Mouse (Mus musculus) neural tube, embryonic 10.5 days (tissue): ENCODE measurements around the gene Ccr4.
"Not testable (repeated sequence)": the region's sequence is repeated elsewhere in the genome, so short reads cannot be mapped to it uniquely, and the experiment has no call there.

Experiments used
- DNase-seq: peaks from one replicate; pipeline ENCODE4 v3.0.0-alpha.2; 2017; ENCODE audit warnings: low spot score; ENCODE audit errors: extremely low spot score

The Ccr4 gene

GRCm38 (mm10) chr9:114525073-114525633, 20.4 kb upstream of the Ccr4 start:
- no peak for DNase-seq

- no peak for DNase-seq
Measured at GRCm38 (mm10) chr9:114522501-114522900, 17.8 kb upstream of the Ccr4 start.

- DNase-seq, result no peak
Measured at GRCm38 (mm10) chr9:114522041-114522440, 17.3 kb upstream of the Ccr4 start.

GRCm38 (mm10) chr9:114520529-114520928, 15.8 kb upstream of the Ccr4 start:
- DNase-seq, result not testable (repeated sequence)

- no peak for DNase-seq
Measured at GRCm38 (mm10) chr9:114518812-114519477, 14.2 kb upstream of the Ccr4 start.

- no peak for DNase-seq
Measured at GRCm38 (mm10) chr9:114517924-114518497, 13.3 kb upstream of the Ccr4 start.

GRCm38 (mm10) chr9:114515364-114515763, 10.6 kb upstream of the Ccr4 start, which contains the start of gene C130032M10Rik:
Gene C130032M10Rik, plus strand, starts transcription at chr9:114515697.
- DNase-seq, result no peak

- DNase-seq, result no peak
Measured at GRCm38 (mm10) chr9:114512831-114513230, 8.1 kb upstream of the Ccr4 start.

GRCm38 (mm10) chr9:114509785-114510184, 5.1 kb upstream of the Ccr4 start:
- DNase-seq, result no peak

- DNase-seq, result no peak
Measured at GRCm38 (mm10) chr9:114507421-114507820, 2.7 kb upstream of the Ccr4 start.

GRCm38 (mm10) chr9:114506564-114506963, 1.8 kb upstream of the Ccr4 start:
- no peak for DNase-seq

- no peak for DNase-seq
Measured at GRCm38 (mm10) chr9:114502711-114503427, 1.8 kb downstream of the Ccr4 start.

- DNase-seq, result no peak
Measured at GRCm38 (mm10) chr9:114501913-114502312, 2.8 kb downstream of the Ccr4 start.

GRCm38 (mm10) chr9:114501111-114501510, 3.6 kb downstream of the Ccr4 start:
- no peak for DNase-seq

- DNase-seq, result peak; percentile 75
Measured at GRCm38 (mm10) chr9:114499783-114500515, 4.8 kb downstream of the Ccr4 start.

- peak; percentile 93 for DNase-seq
Measured at GRCm38 (mm10) chr9:114498218-114498617, 6.5 kb downstream of the Ccr4 start.

- DNase-seq, result no peak
Measured at GRCm38 (mm10) chr9:114496469-114496868, 8.2 kb downstream of the Ccr4 start.

- no peak for DNase-seq
Measured at GRCm38 (mm10) chr9:114487481-114488258, 17.0 kb downstream of the Ccr4 start.

GRCm38 (mm10) chr9:114486808-114487207, 17.9 kb downstream of the Ccr4 start:
- DNase-seq, result no peak

GRCm38 (mm10) chr9:114484771-114485170, 19.9 kb downstream of the Ccr4 start:
- DNase-seq, result no peak

GRCm38 (mm10) chr9:114480940-114481339, 23.8 kb downstream of the Ccr4 start:
- no peak for DNase-seq
